Mouse (Mus musculus) G1E-ER4 (cell line): ENCODE results near the gene Elmsan1. TPM values are rescaled to one million over a fixed set of nuclear protein-coding genes. Genes with fewer than 3 reads are reported as not detected.

ENCODE experiments used
- GATA1 ChIP-seq: IDR thresholded peaks from one replicate; pipeline ENCODE4 v1.8.0; 2012; ENCODE audit warnings: low read length, inconsistent platforms
- polyA plus RNA-seq: library from polyadenylated mRNA; stranded (reverse); fragments of >175 nt; gene quantifications from 2 replicates; pipeline ENCODE4 v1.2.3, GENCODE M21; 2012

The Elmsan1 gene
- polyA plus RNA-seq, 1 experiment, result 107 TPM

DNA sequence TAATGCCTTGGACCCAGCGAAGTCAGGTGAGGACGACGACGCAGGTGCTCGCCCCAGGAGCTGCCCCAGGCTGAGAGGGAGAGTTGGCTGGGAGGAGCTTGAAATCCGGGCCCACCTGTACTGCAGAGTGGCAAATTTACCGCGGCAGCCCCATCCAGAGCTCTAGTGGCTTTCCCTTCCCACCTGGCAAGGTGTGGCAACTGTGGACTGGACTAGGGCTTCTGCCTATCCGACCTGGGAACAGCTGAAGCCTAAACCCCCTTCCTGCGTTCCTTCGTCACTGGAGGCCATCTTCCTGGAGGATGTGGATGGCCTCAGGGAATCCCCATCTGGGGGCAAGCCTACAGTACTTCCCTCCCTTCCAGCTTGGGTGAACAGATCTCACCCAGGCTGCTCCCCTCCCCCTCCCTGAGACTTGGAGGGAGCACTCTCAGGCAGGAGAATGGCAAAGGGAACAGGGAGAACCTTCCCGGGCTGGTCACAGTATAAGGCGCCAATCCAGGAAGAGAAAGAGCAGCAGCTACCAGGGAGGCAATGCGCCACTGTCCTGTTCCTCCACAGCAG, 29.7 kb downstream of the Elmsan1 start:
- TF ChIP-seq GATA1, result no peak

DNA sequence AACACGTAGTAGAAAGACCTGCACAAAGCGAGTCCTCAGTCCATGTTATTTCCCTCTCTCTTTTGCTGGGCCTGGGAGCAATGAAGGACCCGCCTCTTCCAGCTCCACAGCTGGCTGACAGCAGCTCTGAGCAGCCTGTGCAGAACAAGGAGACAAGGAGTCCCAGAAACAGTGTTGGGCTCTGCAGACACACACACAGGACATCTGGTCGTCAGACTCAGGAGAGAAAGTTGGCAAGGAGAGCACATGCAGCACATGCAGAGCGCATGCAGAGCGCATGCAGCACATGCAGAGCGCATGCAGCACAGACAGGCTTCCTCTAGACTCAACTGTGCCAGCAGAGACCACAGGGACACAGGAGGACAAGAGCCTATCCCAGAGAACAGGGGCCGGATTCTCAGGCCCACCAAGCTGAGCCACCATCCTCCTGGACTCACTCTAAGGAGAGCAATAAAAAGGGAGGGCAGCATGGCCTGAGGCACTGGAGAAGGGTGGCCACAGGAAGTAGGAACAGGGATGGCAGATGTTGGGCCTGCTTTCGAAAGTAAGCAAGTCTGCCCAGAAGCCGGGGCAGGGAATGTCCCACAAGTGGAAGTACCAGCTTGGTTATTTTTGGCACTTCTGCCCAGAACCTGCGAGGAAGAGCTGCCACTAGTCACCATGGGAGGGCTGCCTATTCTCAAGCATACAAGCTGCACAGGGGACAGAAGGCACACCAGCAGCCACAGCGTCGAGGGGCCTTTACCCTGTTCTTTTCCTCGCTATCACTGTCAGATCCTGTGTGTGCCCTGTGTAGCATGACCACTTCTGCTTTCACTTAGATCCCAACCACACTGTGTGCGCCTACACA, 30.7 kb downstream of the Elmsan1 start:
- TF ChIP-seq GATA1, result no peak

DNA sequence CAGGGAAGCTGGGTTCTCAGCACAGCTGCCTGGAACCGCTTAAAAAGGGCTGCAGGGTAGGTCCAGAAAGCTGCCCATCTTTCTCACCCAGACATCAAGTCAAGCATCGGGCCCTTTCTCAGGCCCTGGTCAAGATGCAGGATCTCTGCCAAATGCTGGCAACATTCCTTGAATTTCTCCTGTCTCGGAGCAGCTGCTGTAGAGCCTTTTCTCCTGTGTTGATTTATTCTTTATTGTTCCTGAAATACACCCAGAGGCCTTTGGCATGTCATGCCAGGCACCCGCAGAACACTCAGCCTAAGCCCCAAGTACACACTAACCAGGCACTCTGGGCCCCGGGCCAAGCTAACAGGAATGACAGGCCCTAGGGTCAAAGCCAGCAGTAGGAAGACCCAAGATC, 31.7 kb downstream of the Elmsan1 start:
- TF ChIP-seq GATA1, result no peak

DNA sequence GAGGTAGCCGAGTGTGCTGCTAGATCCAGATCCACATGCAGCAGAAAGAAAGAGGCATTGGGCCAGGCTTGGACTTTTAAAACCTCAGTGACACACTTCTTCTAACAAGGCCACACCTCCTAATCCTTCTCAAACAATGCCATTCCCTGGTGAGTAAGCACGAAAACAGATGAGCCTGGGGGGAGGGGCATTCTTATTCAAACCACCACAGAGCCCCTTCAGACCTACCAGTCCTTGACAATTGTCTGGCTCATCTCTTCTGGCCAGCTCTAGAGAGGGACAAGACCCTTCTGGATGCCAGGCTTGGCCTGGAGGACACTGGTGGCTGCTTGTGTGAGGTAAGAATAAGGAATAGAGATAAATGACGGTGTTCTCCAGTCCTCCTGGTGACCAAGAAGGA, 32.1 kb downstream of the Elmsan1 start:
- TF ChIP-seq GATA1, result no peak

DNA sequence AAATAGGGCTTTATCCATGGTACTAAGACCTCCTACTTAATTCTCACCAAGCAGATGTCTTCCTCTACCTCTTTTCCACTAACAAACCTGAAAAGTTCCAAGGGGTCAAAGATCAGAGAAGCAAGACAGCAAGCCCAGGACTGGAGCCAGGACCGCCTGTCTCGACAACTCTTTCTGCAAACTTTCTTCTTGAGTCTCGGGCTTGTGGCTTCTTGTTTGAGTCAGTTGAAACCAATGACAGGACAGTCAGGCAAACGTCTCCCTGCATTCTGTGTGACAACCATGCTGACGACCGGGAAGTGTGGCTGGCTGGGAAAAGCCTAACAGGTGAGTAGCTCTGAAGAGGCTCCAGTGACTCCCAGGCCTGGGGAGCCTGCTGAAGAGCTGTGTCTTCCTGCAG, 33.1 kb downstream of the Elmsan1 start:
- no peak for TF ChIP-seq GATA1

DNA sequence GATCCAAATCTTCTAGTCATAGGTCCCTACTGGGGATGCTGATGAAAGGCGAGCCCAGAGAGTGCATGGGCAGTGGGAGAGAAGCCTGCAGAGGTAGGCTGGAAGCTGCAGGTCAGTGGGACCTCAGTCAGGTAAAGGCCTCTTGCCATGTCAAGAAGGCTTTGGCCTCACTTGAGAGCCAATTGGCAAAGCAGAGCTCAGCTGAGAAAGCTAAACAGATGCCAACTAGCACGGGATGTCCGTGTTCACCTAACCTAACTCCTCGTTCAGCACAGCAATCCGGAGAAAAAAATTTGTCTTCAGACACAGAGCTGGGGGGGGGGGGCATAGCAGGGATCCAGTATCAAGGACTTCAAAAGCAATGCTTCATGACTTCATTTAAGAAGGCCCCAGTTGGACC, 33.7 kb downstream of the Elmsan1 start:
- no peak for TF ChIP-seq GATA1

DNA sequence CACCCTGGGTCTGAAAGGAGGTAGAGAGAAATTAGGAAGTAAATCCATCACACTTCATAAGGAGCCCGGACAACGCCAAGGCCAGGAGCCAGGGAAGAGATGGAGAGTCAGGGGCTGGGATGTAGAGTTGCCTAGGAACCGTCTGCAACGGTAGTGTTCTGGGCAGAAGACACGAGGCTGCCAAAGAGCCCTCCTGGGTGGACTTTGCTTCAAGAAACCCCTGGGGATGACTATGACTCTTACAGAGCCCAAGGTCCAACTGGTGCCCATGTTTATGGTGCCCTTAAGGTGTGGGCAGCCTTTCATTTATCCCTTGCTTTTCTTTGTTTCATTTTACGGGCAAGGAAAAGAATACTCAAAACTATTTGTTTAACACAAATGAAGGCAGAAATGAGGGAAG, 36.7 kb downstream of the Elmsan1 start:
- no peak for TF ChIP-seq GATA1

DNA sequence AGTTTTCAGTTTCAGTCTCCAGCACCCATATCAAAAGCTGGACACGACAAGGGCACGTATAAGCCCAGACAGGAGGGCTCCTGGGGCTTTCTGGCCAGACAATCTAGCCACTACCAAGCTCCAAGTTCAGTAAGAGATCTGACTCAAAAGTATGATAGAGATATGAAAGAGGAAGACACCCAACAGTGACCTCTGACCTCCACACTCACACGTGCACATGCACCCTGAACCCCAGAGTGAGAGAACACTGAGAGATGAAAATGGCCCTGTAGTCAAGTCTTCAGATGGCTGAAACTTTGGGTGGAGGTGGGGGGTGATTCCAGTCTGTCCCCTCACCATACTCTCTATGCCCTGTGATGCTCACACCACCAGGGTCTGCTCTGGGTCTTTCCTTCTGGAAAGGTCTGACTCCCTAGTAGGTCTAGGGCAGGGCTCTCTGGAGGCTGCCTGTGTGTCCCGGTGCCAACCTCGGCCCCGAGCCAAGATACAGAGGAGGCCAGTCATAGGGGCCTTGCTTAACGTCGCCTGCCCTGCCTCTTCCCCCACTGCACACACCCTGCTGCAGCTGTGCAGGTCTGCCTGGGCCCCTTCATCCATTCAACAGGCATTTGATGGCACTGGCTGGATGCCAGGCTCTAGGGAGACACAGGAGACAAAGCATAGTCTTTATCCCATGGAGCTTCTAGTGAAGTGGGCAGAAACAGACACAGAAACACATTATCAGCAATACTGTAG, 37.8 kb downstream of the Elmsan1 start:
- TF ChIP-seq GATA1, result no peak

DNA sequence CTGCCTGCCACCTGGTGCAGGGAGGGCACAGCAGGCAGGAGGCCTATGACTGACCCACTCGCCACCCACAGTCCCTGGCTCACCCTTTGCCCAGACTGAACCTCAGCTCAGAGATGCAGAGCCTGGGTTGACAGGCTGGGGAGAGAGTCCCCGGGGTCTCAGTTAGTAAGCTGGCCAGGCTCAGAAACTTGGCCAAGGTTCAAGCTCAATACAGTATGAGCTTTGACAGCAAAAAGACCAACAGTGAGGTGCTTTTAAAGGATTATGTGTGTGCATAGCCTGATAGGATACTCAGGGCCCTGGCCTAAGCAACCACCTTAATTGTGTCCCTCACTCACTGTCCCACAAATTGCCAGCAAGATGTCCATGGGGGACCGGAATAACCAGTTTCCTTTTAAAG, 38.6 kb downstream of the Elmsan1 start:
- no peak for TF ChIP-seq GATA1

DNA sequence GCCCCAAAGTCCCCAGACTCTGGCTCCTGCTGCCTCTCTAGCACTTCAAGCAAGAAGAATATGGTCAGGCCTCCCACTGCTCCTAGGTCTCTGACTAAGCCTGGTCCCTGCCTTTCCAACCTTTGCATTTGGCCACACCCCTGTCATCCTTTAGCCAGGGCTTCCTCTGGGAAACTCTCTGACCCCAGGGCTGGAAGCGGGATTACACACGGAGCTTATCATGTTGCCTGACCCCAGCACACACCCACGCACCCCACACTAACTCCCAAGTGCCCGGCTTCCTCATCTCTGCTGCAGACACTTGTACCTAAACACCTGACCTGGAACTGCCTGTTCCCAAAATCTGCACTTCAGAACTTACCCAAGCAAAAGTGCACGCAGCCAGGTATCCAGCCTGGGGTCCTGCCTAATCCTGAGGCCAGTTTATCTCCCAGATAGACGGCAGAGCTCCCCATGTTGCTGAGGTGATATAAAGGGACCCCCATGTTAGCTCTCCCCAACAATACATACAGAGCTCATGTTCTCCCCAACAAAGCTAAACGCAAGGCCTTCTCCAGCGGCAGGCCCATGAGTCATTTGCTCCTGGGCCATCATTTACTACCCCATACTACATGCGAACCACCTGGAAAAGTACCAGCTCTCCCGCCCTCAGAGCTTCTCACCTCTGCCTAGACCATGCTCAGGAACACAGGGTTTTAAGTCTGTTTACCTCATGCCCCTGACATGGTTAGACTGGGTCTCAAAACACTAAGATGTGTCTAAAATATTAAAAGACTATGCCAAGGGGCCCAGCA, 39.8 kb downstream of the Elmsan1 start:
- TF ChIP-seq GATA1, result no peak

DNA sequence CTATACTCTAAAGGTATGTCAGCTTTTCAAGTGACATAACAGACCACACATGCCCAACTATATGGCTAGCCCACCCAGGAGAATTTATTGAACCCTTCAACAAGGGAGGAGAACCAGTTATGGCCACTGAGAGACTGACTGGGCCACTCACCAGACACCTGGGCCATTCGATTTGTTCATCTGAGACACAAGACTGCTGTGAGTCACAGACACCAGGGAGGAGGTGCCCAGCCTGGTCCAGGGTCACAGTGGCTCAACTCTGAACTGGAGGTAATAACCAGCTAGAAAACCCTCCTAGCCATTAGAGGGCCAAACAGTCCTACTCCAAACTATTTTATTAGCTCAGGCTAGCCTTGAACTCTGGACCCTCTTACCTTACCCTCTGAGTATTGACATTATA, 40.6 kb downstream of the Elmsan1 start:
- TF ChIP-seq GATA1, result no peak

DNA sequence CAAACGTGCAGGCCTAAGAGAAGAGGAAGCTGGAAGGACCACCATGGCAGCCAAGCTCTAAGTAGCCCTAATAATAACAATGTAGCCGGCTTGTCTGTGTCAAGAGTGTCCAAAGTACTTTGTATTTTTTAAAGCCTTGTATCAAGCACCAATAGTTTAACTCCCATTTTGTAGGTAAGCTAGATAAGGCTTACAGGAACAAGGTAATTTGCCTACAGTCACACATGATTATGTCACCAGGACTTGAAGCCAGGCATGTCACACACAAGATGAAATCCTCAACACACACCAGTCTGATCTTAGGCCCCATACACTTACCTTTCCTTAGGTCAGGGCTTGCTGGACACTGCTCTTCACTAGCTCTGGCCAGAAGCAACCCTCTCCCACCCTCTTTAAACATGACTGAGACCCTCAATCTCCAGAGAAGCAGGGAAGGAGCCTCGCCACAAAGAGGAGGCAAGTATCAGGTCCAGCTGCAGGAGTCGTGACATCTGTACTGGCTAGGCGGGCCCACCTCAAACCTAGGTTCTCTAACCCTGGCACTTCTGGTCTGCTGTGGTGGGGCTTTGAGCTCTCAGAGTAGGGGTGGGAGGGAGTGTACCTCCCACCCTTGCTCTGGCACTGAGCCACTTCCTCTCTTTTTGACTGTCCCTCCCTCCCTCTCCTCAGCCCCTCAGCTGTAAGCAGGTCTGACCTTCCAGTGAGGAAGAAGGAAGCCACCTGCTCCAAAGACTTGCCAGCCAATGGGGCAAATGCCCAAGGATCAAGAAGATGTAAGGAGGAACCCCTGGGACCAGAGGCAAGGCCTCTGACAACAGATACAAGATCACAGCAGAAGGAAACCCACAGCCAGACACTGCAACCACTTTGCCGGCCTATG, 41.6 kb downstream of the Elmsan1 start:
- TF ChIP-seq GATA1, result no peak

DNA sequence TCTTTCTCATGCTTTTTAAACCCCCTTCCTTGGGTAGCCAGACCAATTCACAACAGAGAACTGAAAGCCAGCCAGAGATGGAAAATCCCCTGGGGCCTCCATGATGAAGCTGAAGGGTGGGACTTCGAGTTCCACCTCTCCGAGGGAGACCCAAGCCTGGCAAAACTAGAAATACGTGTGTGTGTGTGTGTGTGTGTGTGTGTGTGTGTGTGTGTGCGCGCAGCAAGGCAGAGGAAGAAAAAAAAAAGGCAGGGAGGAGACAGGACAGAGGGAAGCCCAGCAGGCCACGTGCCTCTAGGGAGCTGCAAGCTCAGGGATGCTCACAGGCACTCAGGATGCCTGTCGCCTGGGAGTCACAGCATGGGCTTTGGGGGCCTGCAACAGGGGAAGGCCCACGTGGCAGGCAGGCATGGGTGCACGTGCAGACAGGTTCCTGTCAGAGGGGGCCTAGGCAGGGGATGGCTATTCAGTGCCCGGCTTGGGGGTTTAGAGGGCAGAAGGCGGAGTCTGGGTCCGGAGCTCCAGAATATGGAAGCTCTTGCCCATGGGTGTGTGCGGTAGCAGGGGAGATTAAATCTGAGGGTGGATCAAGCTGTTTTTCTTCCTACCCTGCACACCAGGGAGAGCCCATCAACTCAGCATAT, 42.4 kb downstream of the Elmsan1 start:
- no peak for TF ChIP-seq GATA1

DNA sequence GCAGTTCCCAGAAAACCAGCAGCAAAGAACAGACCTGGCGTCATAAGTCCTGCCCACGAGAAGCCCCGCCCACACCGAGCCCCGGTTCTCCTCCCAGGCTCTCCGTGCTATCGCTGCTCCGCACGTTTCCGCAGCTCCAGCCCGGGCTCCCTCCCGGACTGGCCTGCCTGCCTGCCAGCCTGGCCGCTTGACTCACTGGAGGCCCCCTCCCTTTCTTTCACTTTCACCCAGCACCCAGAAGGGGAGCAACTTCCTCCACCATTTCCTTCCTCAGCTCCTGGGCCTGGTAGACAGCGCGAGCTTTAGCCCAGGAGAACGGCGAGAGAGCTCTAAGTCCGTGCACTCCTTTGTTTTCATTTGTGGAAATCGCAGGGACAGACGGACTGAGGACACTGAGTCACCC, 43.0 kb downstream of the Elmsan1 start:
- TF ChIP-seq GATA1, result no peak
